9 mouse cellular contexts compared by ENCODE assay signal in genomic region chr2:30264671-30265519, GRCm38 (mm10). TPM values are rescaled to one million over a fixed set of nuclear protein-coding genes. Genes with fewer than 3 reads are reported as not detected.
DNase-seq lines count a peak whose midpoint lies in the region; ATAC-seq and TF ChIP-seq lines count a peak whose summit lies in the region.
"Had no signal": no experiment of that assay in that cellular context is flagged by ENCODE, and none has a peak within 500 bp of the region (broad histone marks: within the 10 kb centered on the region; RNA-seq: fewer than 3 reads in every experiment).

No protein-coding gene starts in this region.

- no peaks in the 10 kb centered on the region for H3K27me3 ChIP-seq in spleen, adult 2 months (ENCODE audit: control insufficient read depth, insufficient read depth, low read length)
- no peaks in the 10 kb centered on the region for H3K27me3 ChIP-seq in heart, embryonic 15.5 days
- no peaks in the 10 kb centered on the region for H3K27me3 ChIP-seq in limb, embryonic 13.5 days
- no peaks in the 10 kb centered on the region for H3K27me3 ChIP-seq in thymus, adult 2 months (ENCODE audit: control insufficient read depth, insufficient read depth, low read length)

- ATAC-seq in heart, embryonic 15.5 days (replicated peaks; ENCODE audit: insufficient number of reproducible peaks, insufficient read depth, low FRiP score, low read depth): no peak; the same call in 1 of the 2 replicates
- ATAC-seq in limb, embryonic 13.5 days (ENCODE audit: low FRiP score, low read depth): no peak
- no peak for ATAC-seq in megakaryocyte-erythroid progenitor cell, adult 5-6 weeks (replicated peaks; ENCODE audit: low FRiP score, low TSS enrichment, poor library complexity, severe bottlenecking)

- H3K4me3 ChIP-seq in spleen, adult 2 months (ENCODE audit: extremely low read depth, insufficient read depth, insufficient read length): no peak overlapping the region
- no peak overlapping the region for H3K4me3 ChIP-seq in heart, embryonic 15.5 days
- no peak overlapping the region for H3K4me3 ChIP-seq in limb, embryonic 13.5 days
- H3K4me3 ChIP-seq in thymus, adult 2 months (ENCODE audit: control insufficient read depth, insufficient read depth, low read length): no peak overlapping the region

- TF ChIP-seq CTCF in spleen, adult 2 months (IDR thresholded peaks at IDR 0.05; ENCODE audit: extremely low read depth, insufficient read depth, insufficient read length, insufficient replicate concordance): no peak
- no peak for TF ChIP-seq CTCF in thymus, adult 2 months (IDR thresholded peaks at IDR 0.05; ENCODE audit: borderline replicate concordance, control insufficient read depth, extremely low read depth, insufficient read depth, low read length, poor library complexity)

- H3K4me1 ChIP-seq in spleen, adult 2 months (ENCODE audit: control insufficient read depth, insufficient read depth, insufficient read length): no peaks in the 10 kb centered on the region
- H3K4me1 ChIP-seq in heart, embryonic 15.5 days (replicated peaks): peaks cover 68% of the 10 kb centered on the region
- peaks cover 42% of the 10 kb centered on the region for H3K4me1 ChIP-seq in limb, embryonic 13.5 days
- H3K4me1 ChIP-seq in thymus, adult 2 months (replicated peaks; ENCODE audit: control insufficient read depth, insufficient read depth, low read length): peaks cover 5% of the 10 kb centered on the region; the same call in 1 of the 2 replicates

- no peak for TF ChIP-seq POLR2A in spleen, adult 2 months (IDR thresholded peaks at IDR 0.05; ENCODE audit: low read depth, low read length)
- no peak for TF ChIP-seq POLR2A in thymus, adult 2 months (IDR thresholded peaks at IDR 0.05; ENCODE audit: control insufficient read depth, extremely low read depth, insufficient read depth, low read length, poor library complexity)

- H3K9me3 ChIP-seq in heart, embryonic 15.5 days (replicated peaks): no peaks in the 10 kb centered on the region
- H3K9me3 ChIP-seq in limb, embryonic 13.5 days: no peaks in the 10 kb centered on the region

- WGBS in spleen, adult 2 months: 91% methylated on average over 7 of the region's 7 CpGs
- WGBS in heart, embryonic 15.5 days: 43% methylated on average over 7 of the region's 7 CpGs
- WGBS in limb, embryonic 13.5 days: 44% methylated on average over 7 of the region's 7 CpGs
- WGBS in thymus, adult 2 months: 90% methylated on average over 7 of the region's 7 CpGs

- peak overlapping the region; percentile 36; the same call in 1 of the 2 replicates for H3K9ac ChIP-seq in heart, embryonic 15.5 days
- peak overlapping the region; percentile 4; the same call in 1 of the 2 replicates for H3K9ac ChIP-seq in limb, embryonic 13.5 days

- H3K36me3 ChIP-seq in spleen, adult 2 months (ENCODE audit: control insufficient read depth, insufficient read depth, low read length): peaks cover 21% of the 10 kb centered on the region
- peaks cover 25% of the 10 kb centered on the region for H3K36me3 ChIP-seq in heart, embryonic 15.5 days
- peaks cover 52% of the 10 kb centered on the region for H3K36me3 ChIP-seq in limb, embryonic 13.5 days
- H3K36me3 ChIP-seq in thymus, adult 2 months (ENCODE audit: control insufficient read depth, insufficient read depth, low read length): peaks cover 33% of the 10 kb centered on the region

- H3K27ac ChIP-seq in spleen, adult 2 months (ENCODE audit: insufficient read depth, low read length): peak overlapping the region; percentile 62
- peak overlapping the region; percentile 97 for H3K27ac ChIP-seq in heart, embryonic 15.5 days
- peak overlapping the region; percentile 86 for H3K27ac ChIP-seq in limb, embryonic 13.5 days
- no peak overlapping the region for H3K27ac ChIP-seq in thymus, adult 2 months (ENCODE audit: control insufficient read depth, insufficient read depth, low read length)

- no peak for DNase-seq in spleen, adult 2 months (ENCODE audit: low read depth in 1 of 2, low spot score in 2 of 2)
- no peak for DNase-seq in spleen, postnatal 36 days (ENCODE audit: low spot score in 2 of 2)
- no peak for DNase-seq in thymus, adult 2 months
- no peak for DNase-seq in ovary, postnatal 10 days (ENCODE audit: low spot score)
- no peak for DNase-seq in thymus, postnatal 0 days (ENCODE audit: low spot score)

- H3K4me2 ChIP-seq in heart, embryonic 15.5 days: no peak overlapping the region
- H3K4me2 ChIP-seq in limb, embryonic 13.5 days (replicated peaks): no peak overlapping the region

RNA-seq across cellular contexts. Expression of gene Phyhd1, which starts 1.1 kb away (rescaled TPM):
- 18.1 and 24.1 TPM in 2 replicates for polyA plus RNA-seq in spleen, adult 2 months (2012; rRNA removed)
- polyA plus RNA-seq in heart, embryonic 15.5 days (2015; fragmentation: Nextera tagmentation; extraction: Ambion mirVana): 8.4 and 10.1 TPM in 2 replicates
- polyA plus RNA-seq in limb, embryonic 13.5 days (2015; fragmentation: Nextera tagmentation; extraction: Ambion mirVana): 4.1 and 4.5 TPM in 2 replicates
- 10.7 and 18.1 TPM in 2 replicates for polyA plus RNA-seq in thymus, adult 2 months (2012; rRNA removed)
- polyA plus RNA-seq in thymus, postnatal 0 days (2015; fragmentation: Nextera tagmentation; extraction: Ambion mirVana): 2.8 and 3.0 TPM in 2 replicates
- not detected in 2 replicates for total RNA-seq in megakaryocyte-erythroid progenitor cell, adult 5-6 weeks (2014; fragmentation: Nextera tagmentation)
- total RNA-seq in megakaryocyte-erythroid progenitor cell, adult 5-6 weeks (2017): not detected in 2 replicates

RNA-seq across cellular contexts. Expression of gene Gm28038, which starts 15.9 kb away (rescaled TPM):
- not detected in 2 replicates for polyA plus RNA-seq in spleen, adult 2 months (2012; rRNA removed)
- not detected in 2 replicates for polyA plus RNA-seq in heart, embryonic 15.5 days (2015; fragmentation: Nextera tagmentation; extraction: Ambion mirVana)
- polyA plus RNA-seq in limb, embryonic 13.5 days (2015; fragmentation: Nextera tagmentation; extraction: Ambion mirVana): not detected in 2 replicates
- not detected in 2 replicates for polyA plus RNA-seq in thymus, adult 2 months (2012; rRNA removed)
- not detected in 2 replicates for polyA plus RNA-seq in thymus, postnatal 0 days (2015; fragmentation: Nextera tagmentation; extraction: Ambion mirVana)
- total RNA-seq in megakaryocyte-erythroid progenitor cell, adult 5-6 weeks (2014; fragmentation: Nextera tagmentation): 1.8 and 15.1 TPM in 2 replicates
- total RNA-seq in megakaryocyte-erythroid progenitor cell, adult 5-6 weeks (2017): not detected in 2 replicates
- polyA plus RNA-seq: neural tube, embryonic 14.5 days had no signal

RNA-seq across cellular contexts. Expression of gene Dolk, which starts 21.2 kb away (rescaled TPM):
- polyA plus RNA-seq in spleen, adult 2 months (2012; rRNA removed): 11.0 and 11.6 TPM in 2 replicates
- 26.9 and 32.0 TPM in 2 replicates for polyA plus RNA-seq in heart, embryonic 15.5 days (2015; fragmentation: Nextera tagmentation; extraction: Ambion mirVana)
- polyA plus RNA-seq in limb, embryonic 13.5 days (2015; fragmentation: Nextera tagmentation; extraction: Ambion mirVana): 30.8 and 32.0 TPM in 2 replicates
- polyA plus RNA-seq in thymus, adult 2 months (2012; rRNA removed): 20.0 and 22.1 TPM in 2 replicates
- polyA plus RNA-seq in thymus, postnatal 0 days (2015; fragmentation: Nextera tagmentation; extraction: Ambion mirVana): 15.8 and 18.6 TPM in 2 replicates
- 8.7 and 10.5 TPM in 2 replicates for total RNA-seq in megakaryocyte-erythroid progenitor cell, adult 5-6 weeks (2014; fragmentation: Nextera tagmentation)
- total RNA-seq in megakaryocyte-erythroid progenitor cell, adult 5-6 weeks (2017): 11.1 and 11.2 TPM in 2 replicates

RNA-seq across cellular contexts. Expression of gene Nup188, which starts 21.3 kb away (rescaled TPM):
- 32.4 and 45.2 TPM in 2 replicates for polyA plus RNA-seq in spleen, adult 2 months (2012; rRNA removed)
- polyA plus RNA-seq in heart, embryonic 15.5 days (2015; fragmentation: Nextera tagmentation; extraction: Ambion mirVana): 15.8 and 23.4 TPM in 2 replicates
- polyA plus RNA-seq in limb, embryonic 13.5 days (2015; fragmentation: Nextera tagmentation; extraction: Ambion mirVana): 33.7 and 41.2 TPM in 2 replicates
- polyA plus RNA-seq in thymus, adult 2 months (2012; rRNA removed): 77.4 and 107 TPM in 2 replicates
- polyA plus RNA-seq in thymus, postnatal 0 days (2015; fragmentation: Nextera tagmentation; extraction: Ambion mirVana): 21.3 and 22.3 TPM in 2 replicates
- 59.3 and 66.6 TPM in 2 replicates for total RNA-seq in megakaryocyte-erythroid progenitor cell, adult 5-6 weeks (2014; fragmentation: Nextera tagmentation)
- 25.8 and 29.8 TPM in 2 replicates for total RNA-seq in megakaryocyte-erythroid progenitor cell, adult 5-6 weeks (2017)

RNA-seq across cellular contexts. Expression of gene Gm28035, which starts 24.5 kb away (rescaled TPM):
- 6.0 and 9.6 TPM in 2 replicates for polyA plus RNA-seq in spleen, adult 2 months (2012; rRNA removed)
- polyA plus RNA-seq in heart, embryonic 15.5 days (2015; fragmentation: Nextera tagmentation; extraction: Ambion mirVana): 0.33 and 0.38 TPM in 2 replicates
- 0.22 TPM in 1 of 2 replicates, not detected in the other for polyA plus RNA-seq in limb, embryonic 13.5 days (2015; fragmentation: Nextera tagmentation; extraction: Ambion mirVana)
- 14.8 and 15.5 TPM in 2 replicates for polyA plus RNA-seq in thymus, adult 2 months (2012; rRNA removed)
- 0.04 and 0.08 TPM in 2 replicates for polyA plus RNA-seq in thymus, postnatal 0 days (2015; fragmentation: Nextera tagmentation; extraction: Ambion mirVana)
- total RNA-seq in megakaryocyte-erythroid progenitor cell, adult 5-6 weeks (2014; fragmentation: Nextera tagmentation): 2.2 TPM in 1 of 2 replicates, not detected in the other
- total RNA-seq in megakaryocyte-erythroid progenitor cell, adult 5-6 weeks (2017): 0.09 TPM in 1 of 2 replicates, not detected in the other
